Mouse (Mus musculus) 3T3-L1 (cell line): ENCODE data around the gene Igsf1.

Experiments used
- DNase-seq: peaks from one replicate; pipeline ENCODE4 v3.0.0-alpha.2; 2015; ENCODE audit warnings: low read depth, low spot score

The Igsf1 gene

DNA sequence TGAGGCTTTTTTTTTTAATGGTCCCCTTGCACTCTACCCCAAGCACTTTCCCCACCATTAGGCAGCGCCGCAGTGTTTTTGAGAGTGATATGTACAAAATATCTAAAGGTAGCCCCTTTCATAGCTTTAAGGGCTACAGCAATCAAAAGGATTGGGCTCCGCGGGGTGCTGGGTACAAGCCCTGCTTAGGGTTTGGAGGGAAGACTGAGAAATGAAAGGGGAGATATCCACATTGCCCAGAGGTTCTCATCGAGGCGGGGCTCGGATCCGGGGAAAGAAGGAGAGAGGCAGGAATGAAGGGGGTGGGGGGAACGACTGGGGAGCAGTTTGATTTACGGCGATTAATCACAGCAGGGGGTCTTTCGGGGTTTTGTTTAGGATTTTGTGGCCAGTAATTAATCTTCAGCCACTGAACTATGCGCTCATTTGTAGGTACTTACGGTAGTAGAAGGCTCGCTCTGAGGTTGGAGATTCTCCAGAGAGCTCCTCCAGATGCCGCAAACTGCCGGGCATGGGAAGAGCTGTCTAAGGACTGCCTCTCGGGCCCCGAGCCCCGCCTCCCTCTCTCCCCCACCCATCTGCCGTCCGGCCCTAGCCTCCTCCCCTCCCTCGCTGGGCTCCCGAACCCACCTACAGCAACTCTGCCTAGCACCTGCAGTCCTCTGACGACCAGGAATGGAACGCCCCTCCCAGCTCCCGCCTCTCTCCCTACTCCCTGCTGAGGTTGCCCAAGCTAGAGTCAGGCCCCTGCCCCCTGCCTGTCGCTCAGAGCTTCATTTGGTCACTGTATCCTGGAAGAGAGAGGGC, at the start of gene Igsf1:
Igsf1 (minus strand) TSS at position 537 of the 807 bp plus-strand sequence.
- no peak for DNase-seq

DNA sequence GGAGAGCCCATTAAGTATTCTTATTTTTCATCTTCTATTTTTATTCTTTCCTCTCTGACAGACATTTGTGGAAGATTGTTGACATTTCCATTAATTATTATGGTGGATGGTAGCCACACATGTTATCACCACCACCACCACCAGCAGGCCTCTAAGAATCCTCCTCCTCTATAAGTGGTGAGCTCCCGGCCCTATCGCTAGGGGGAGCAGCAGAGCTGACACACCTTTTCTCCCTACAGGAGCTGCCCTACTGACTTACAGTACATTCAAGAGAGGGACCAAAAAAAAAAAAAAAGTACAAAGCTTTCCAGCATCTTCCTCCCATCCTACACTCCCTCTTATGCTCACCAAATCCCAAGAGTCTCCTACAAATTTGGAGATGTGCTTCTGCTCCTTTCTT, 26.7 kb downstream of the Igsf1 start:
- DNase-seq, result peak; percentile 2

DNA sequence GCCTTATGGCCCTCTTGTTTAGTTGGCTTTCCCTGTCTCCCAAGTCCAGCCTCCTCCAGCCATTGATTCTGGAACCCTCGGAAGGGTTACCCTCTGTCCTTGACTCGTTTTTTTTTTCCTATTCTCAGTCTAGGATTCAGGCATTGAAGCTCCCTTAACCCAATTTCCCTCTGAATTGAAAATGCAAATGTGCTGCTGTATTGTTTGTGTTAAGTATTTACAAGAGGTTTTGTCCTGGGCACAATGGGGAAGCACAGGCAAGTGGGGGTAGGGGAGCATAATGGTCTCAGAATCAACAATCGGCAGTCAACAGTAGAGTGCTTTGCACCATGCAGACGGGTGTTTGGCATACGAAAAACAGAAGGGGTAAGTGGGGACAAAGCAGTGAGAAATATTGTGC, 52.4 kb downstream of the Igsf1 start:
- DNase-seq, result no peak

GRCm38 (mm10) chrX:49734959-49735358, 62.6 kb downstream of the Igsf1 start, which contains the start of gene Olfr1321:
TSS of gene Olfr1321 (minus strand) at chrX:49735059.
- DNase-seq, result no peak
